Mouse (Mus musculus): Measurements from ENCODE around the gene Tex9. TPM values are rescaled to one million over a fixed set of nuclear protein-coding genes. Genes with fewer than 3 reads are reported as not detected.

Tex9 gene
- polyA plus RNA-seq, 1 experiment from 2014 or later: 57.8 TPM

GRCm38 (mm10) chr9:72449841-72450240, 42.2 kb downstream of the Tex9 start:
- Histone ChIP-seq H3K27ac (no peak overlapping the region), H3K9me3 (replicated peaks) (no peaks in the 10 kb centered on the region), H3K4me3 (no peak overlapping the region), H3K9ac (no peak overlapping the region), H3K4me1 (no peaks in the 10 kb centered on the region), H3K27me3 (no peaks in the 10 kb centered on the region), H3K4me2 (replicated peaks) (no peak overlapping the region), H3K36me3 (peaks cover 27% of the 10 kb centered on the region)
- 71% methylated on average over 2 of the region's 2 CpGs for WGBS
- no peak for ATAC-seq (ENCODE audit: low FRiP score)

- Histone ChIP-seq H3K27me3 (no peaks in the 10 kb centered on the region), H3K4me1 (no peaks in the 10 kb centered on the region), H3K4me2 (replicated peaks) (no peak overlapping the region), H3K4me3 (no peak overlapping the region), H3K27ac (no peak overlapping the region), H3K9me3 (replicated peaks) (no peaks in the 10 kb centered on the region), H3K36me3 (peaks cover 27% of the 10 kb centered on the region), H3K9ac (no peak overlapping the region)
- WGBS: 89% methylated on average over 7 of the region's 7 CpGs
- no peak for ATAC-seq (ENCODE audit: low FRiP score)
Observed at GRCm38 (mm10) chr9:72449367-72449766, 42.6 kb downstream of the Tex9 start.

DNA sequence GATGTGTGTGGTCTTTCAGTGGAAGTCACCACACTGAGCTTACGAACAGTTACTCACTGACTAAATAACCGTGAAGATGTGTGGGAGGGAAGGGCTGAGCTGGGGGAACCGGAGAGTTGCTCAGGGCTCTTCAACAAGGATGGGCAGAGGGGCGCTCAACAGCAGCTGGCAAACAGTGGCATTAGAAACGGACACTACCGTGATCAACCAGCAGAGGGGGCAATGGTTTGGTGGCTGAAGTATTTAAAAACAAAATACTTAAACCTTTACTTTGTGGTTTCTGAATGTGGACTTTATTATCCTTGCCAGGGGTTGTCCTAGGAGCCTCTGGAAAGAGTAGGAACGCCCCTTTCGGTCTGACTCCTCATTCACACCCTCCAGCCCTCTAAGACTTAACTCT, 44.0 kb downstream of the Tex9 start:
- H3K4me2 ChIP-seq (replicated peaks): no peak overlapping the region
- H3K9me3 ChIP-seq (replicated peaks): no peaks in the 10 kb centered on the region
- 55% methylated on average over 8 of the region's 8 CpGs for WGBS
- no peak overlapping the region for H3K9ac ChIP-seq
- no peaks in the 10 kb centered on the region for H3K4me1 ChIP-seq
- H3K27ac ChIP-seq: no peak overlapping the region
- H3K27me3 ChIP-seq: no peaks in the 10 kb centered on the region
- no peak for ATAC-seq (ENCODE audit: low FRiP score)
- H3K36me3 ChIP-seq: peaks cover 30% of the 10 kb centered on the region
- H3K4me3 ChIP-seq: no peak overlapping the region

DNA sequence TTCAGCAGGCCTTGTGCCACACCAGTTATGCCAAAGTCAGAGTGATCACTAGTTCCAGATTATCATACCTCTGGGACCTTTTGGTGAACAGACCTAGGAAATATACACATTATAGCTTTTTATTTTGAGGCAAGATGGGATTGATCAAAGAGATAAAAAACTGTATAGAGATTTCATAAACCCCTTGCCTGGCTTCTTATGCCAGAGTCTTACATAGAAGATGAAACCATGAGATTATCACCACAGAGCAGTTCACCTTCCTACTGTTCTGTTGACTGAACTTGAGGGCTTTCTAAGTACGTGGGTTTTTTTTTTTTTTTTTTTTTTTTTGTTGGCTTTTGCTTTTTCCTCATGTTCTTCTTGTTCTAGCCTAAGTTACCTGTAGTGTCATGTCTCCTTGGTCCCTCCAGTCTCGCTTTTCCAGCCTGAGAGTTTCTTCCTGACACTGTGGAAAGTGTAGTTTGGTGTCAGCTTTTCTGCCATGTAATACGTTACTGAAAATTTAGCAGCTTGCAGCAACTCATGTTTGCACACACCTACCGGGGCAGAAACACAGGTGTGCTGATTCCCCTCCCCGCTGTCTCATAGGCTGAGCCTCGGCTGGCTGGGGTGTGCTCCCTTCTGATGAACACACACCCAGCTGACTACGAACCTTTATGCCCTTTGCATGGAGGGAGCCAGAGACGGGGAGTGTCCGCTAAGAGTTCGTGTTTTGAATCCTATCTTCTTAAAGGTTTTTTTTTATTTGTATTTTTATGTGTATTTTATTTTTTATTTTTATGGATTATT, 49.9 kb downstream of the Tex9 start:
- no peak overlapping the region for H3K9ac ChIP-seq
- peaks cover 11% of the 10 kb centered on the region; the same call in 1 of the 2 replicates for H3K36me3 ChIP-seq
- H3K4me2 ChIP-seq (replicated peaks): no peak overlapping the region
- WGBS: 95% methylated on average over 10 of the region's 10 CpGs
- H3K9me3 ChIP-seq (replicated peaks): no peaks in the 10 kb centered on the region
- no peaks in the 10 kb centered on the region for H3K27me3 ChIP-seq
- ATAC-seq (ENCODE audit: low FRiP score): no peak
- no peak overlapping the region for H3K4me3 ChIP-seq
- peaks cover 9% of the 10 kb centered on the region for H3K4me1 ChIP-seq
- H3K27ac ChIP-seq: no peak overlapping the region

DNA sequence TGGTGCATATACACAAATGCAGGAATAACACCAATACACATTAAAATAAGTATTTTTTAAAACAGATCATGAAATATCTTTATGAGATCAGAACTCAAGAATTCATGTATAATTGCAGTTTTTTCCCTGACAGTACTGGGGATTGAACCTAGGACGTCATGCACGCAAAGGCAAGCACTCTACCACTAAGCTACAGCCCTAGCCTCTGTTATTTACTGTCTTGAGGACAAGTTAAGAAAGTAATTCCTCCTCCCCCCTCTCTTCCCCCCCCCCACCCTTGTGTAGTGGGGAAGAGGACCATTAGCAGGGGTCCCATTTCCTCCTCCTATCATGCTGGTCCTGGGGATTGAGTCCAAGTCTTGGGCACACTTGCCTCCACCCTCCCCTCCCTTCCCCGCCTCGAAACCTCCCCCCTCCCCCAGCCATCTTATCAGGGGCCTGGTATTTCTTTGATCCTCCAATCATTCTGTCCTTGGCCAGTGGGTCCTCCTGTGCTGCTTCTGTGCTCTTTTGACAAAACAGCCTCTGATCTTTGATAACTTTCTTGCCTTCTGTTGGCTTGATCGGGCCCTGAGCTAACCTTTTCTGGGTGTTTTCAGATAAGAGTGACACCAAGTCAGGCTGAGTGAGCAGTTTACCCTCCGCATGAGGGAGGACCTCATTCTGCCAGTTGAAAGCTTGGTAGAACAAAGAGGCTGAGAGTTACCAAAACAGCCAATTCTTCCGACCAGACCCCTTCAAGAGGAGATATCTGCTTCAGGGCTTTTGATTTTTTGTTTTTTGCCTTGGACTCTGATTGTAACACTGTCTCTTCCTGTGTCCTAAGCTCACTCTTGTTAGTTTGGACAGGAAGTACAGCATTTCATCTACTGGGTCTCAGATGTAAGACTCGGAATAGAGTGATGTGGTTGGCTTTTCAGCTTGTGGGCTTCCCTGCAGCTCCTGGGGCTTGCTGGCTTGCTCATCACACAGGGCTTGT, 50.8 kb downstream of the Tex9 start:
- peaks cover 9% of the 10 kb centered on the region; the same call in 1 of the 2 replicates for H3K36me3 ChIP-seq
- no peak overlapping the region for H3K4me3 ChIP-seq
- ATAC-seq (ENCODE audit: low FRiP score): no peak
- H3K27ac ChIP-seq: no peak overlapping the region
- WGBS: 77% methylated on average over 8 of the region's 8 CpGs
- H3K4me2 ChIP-seq (replicated peaks): no peak overlapping the region
- no peak overlapping the region for H3K9ac ChIP-seq
- H3K4me1 ChIP-seq: peaks cover 9% of the 10 kb centered on the region
- no peaks in the 10 kb centered on the region for H3K27me3 ChIP-seq
- no peaks in the 10 kb centered on the region for H3K9me3 ChIP-seq (replicated peaks)

- WGBS: 98% methylated on average over 4 of the region's 4 CpGs
- no peak for ATAC-seq (ENCODE audit: low FRiP score)
- no peak overlapping the region for H3K27ac ChIP-seq
Observed at GRCm38 (mm10) chr9:72440358-72440757, 51.7 kb downstream of the Tex9 start.

DNA sequence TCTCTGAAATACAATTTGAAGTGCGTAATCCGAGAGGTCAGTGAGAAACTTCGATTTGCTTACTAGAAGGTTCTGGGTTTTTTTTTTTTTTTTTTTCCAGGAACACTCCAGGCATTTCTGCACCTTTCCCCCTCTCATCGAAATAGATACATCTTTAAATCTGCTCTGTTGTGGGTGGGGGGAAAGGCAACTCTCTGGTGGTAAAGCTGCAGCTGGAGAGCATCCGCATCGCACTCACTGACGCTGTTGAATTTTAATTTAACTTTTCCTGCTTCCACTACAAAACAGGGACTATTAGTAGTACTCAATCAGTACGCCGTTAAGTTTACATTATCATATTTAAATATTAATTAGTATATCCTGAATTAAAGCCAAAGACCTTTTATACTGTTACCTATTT, 53.3 kb downstream of the Tex9 start:
- Histone ChIP-seq H3K36me3 (peaks cover 4% of the 10 kb centered on the region; the same call in 1 of the 2 replicates), H3K27ac (no peak overlapping the region), H3K4me2 (replicated peaks) (peak overlapping the region; percentile 91), H3K4me3 (peak overlapping the region; percentile 63), H3K9ac (peak overlapping the region; percentile 57), H3K27me3 (no peaks in the 10 kb centered on the region), H3K9me3 (replicated peaks) (no peaks in the 10 kb centered on the region), H3K4me1 (peaks cover 9% of the 10 kb centered on the region)
- 2% methylated on average over 9 of the region's 9 CpGs for WGBS
- no peak for ATAC-seq (ENCODE audit: low FRiP score)

More at GRCm38 (mm10) chr9:72440358-72440757, 51.7 kb downstream of the Tex9 start:
- Histone ChIP-seq H3K4me3 (no peak overlapping the region), H3K4me2 (replicated peaks) (no peak overlapping the region), H3K9ac (no peak overlapping the region), H3K36me3 (peaks cover 6% of the 10 kb centered on the region; the same call in 1 of the 2 replicates), H3K4me1 (peaks cover 9% of the 10 kb centered on the region), H3K9me3 (replicated peaks) (no peaks in the 10 kb centered on the region), H3K27me3 (no peaks in the 10 kb centered on the region)

DNA sequence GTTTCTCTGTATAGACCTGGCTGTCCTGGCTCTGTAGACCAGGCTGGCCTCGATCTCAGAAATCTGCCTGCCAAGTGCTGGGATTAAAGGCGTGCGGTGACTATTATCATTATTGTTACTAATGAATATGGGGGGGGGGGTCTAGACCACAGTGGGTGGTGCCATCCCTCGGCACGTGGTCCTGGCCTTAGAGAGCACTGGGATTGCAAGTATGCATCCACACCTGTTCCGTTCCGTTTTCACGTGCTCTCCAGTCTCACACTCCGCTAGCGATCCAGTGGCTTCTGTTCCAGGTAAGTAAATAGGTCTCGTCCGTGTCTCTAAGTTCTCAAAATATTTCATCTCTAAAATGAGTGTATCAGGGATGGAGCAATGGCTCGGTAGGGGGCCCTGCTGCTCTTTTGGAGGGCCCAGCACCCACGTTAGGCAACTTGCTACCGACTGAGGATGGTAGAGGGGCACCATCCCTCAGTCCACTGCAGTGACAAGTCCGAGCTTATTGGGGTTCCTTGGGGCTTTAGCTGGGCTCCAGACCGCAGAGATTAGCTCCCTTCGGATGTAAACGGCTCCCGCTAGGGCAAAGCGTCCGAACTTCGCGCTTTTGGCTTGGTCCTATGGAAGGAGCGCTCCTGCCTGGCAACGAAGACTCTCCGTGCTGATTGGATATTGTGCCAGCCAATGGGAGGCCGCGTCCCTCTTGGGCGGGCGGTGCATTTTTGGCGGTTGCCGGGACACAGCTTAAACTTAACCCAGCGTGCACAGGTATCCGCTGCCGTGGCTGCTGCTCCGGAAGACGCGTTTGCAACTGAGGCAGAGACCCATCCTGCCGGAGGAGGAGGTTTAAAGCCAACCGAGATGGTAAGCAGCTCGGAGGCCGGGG, 54.0 kb downstream of the Tex9 start, which contains the start of gene Mns1:
Gene Mns1 (plus strand): TSS at position 190 of the 880 bp plus-strand sequence.
- peak; percentile 99 for ATAC-seq (ENCODE audit: low FRiP score)
- H3K27ac ChIP-seq: 0 out of 2 replicates have a peak within 1 kb of the TSS, but pooled peaks have one; percentile 30
- H3K36me3 ChIP-seq: peaks cover 4% of the 10 kb centered on the region; the same call in 1 of the 2 replicates
- 2% methylated on average over 43 of the region's 43 CpGs for WGBS
- H3K9me3 ChIP-seq (replicated peaks): no peaks in the 10 kb centered on the region
- no peaks in the 10 kb centered on the region for H3K27me3 ChIP-seq
- H3K4me3 ChIP-seq: peak within 1 kb of the TSS; percentile 63
- H3K9ac ChIP-seq: peak within 1 kb of the TSS; percentile 57
- peaks cover 9% of the 10 kb centered on the region for H3K4me1 ChIP-seq
- H3K4me2 ChIP-seq (replicated peaks): peak within 1 kb of the TSS; percentile 91

GRCm38 (mm10) chr9:72434876-72435275, 57.1 kb downstream of the Tex9 start:
- H3K27ac ChIP-seq: no peak overlapping the region
- H3K9me3 ChIP-seq (replicated peaks): no peaks in the 10 kb centered on the region
- no peak overlapping the region for H3K4me2 ChIP-seq (replicated peaks)
- 42% methylated on average over 9 of the region's 9 CpGs for WGBS
- H3K4me1 ChIP-seq: peaks cover 9% of the 10 kb centered on the region
- no peak overlapping the region for H3K4me3 ChIP-seq
- H3K9ac ChIP-seq: no peak overlapping the region
- ATAC-seq (ENCODE audit: low FRiP score): no peak
- no peaks in the 10 kb centered on the region for H3K36me3 ChIP-seq
- H3K27me3 ChIP-seq: no peaks in the 10 kb centered on the region

DNA sequence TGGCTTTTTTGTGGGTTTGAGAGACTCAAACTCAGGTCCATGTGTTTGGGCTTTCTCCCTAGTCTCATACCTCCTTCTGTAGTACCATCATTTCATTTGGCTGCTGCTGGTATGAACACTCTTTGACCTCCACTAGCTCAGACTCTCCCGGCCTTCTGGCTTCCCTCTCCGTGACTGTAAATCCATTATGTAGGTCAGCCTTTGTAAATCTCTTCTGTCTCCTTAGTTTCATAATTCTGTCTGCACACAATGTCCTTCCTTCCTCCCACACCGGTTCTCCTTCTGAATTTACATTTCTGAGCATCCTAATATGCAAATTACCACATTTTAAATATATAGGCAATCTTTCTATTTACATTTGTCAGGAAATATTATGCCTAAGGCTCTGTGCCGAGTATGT, 64.2 kb downstream of the Tex9 start:
- Histone ChIP-seq H3K27me3 (no peaks in the 10 kb centered on the region), H3K27ac (no peak overlapping the region), H3K4me3 (no peak overlapping the region), H3K4me2 (replicated peaks) (no peak overlapping the region), H3K9ac (no peak overlapping the region), H3K9me3 (replicated peaks) (no peaks in the 10 kb centered on the region), H3K4me1 (peaks cover 7% of the 10 kb centered on the region; the same call in 1 of the 2 replicates), H3K36me3 (no peaks in the 10 kb centered on the region)
- no peak for ATAC-seq (ENCODE audit: low FRiP score)
- WGBS: 76% methylated on average over 4 of the region's 4 CpGs

- Histone ChIP-seq H3K9ac (no peak overlapping the region), H3K4me1 (peaks cover 24% of the 10 kb centered on the region), H3K4me2 (replicated peaks) (no peak overlapping the region), H3K27ac (no peak overlapping the region), H3K9me3 (replicated peaks) (no peaks in the 10 kb centered on the region), H3K36me3 (no peaks in the 10 kb centered on the region), H3K27me3 (no peaks in the 10 kb centered on the region), H3K4me3 (no peak overlapping the region)
- WGBS: 62% methylated on average over 11 of the region's 11 CpGs
- 0 out of 2 replicates have a peak, but pooled peaks have one; percentile 30 for ATAC-seq (ENCODE audit: low FRiP score)
Observed at GRCm38 (mm10) chr9:72425300-72425850, 66.6 kb downstream of the Tex9 start.

Measured in hindbrain, embryonic 12.5 days (tissue).